8 mouse cellular contexts compared by ENCODE assay signal in genomic region chr19:17836566-17837470, GRCm38 (mm10). TPM values are rescaled to one million over a fixed set of nuclear protein-coding genes. Genes with fewer than 3 reads are reported as not detected.
DNase-seq lines count a peak whose midpoint lies in the region; ATAC-seq and TF ChIP-seq lines count a peak whose summit lies in the region.

No protein-coding gene starts in this region.

- H3K4me1 ChIP-seq in erythroblast, embryonic 14.5 days (ENCODE audit: control insufficient read depth) = no peaks in the 10 kb centered on the region
- peaks cover 4% of the 10 kb centered on the region for H3K4me1 ChIP-seq in intestine, embryonic 14.5 days (replicated peaks; ENCODE audit: control insufficient read depth, insufficient read depth, low read length)
- peaks cover 21% of the 10 kb centered on the region for H3K4me1 ChIP-seq in limb, embryonic 14.5 days (ENCODE audit: control insufficient read depth, insufficient read depth, low read length)
- no peaks in the 10 kb centered on the region; the same call in 1 of the 2 replicates for H3K4me1 ChIP-seq in midbrain, postnatal 0 days (ENCODE audit: insufficient read depth, low read length)

- under 1% methylated on average over 69 of the region's 72 CpGs for WGBS in intestine, embryonic 14.5 days
- WGBS in limb, embryonic 14.5 days = under 1% methylated on average over 54 of the region's 72 CpGs
- 0% methylated on average over 57 of the region's 72 CpGs for WGBS in midbrain, postnatal 0 days

- TF ChIP-seq CTCF in midbrain, postnatal 0 days (IDR thresholded peaks at IDR 0.05) = no peak

- no peak for ATAC-seq in erythroblast, adult 5-6 weeks (replicated peaks; ENCODE audit: low FRiP score, poor library complexity, severe bottlenecking)
- ATAC-seq in intestine, embryonic 14.5 days (replicated peaks; ENCODE audit: low FRiP score, low TSS enrichment, low read depth) = peak; percentile 82
- ATAC-seq in limb, embryonic 14.5 days (ENCODE audit: low FRiP score, low read depth) = peak; percentile 85
- peak; percentile 88 for ATAC-seq in midbrain, postnatal 0 days (ENCODE audit: low FRiP score)

- no peak for TF ChIP-seq POLR2A in limb, embryonic 14.5 days (IDR thresholded peaks at IDR 0.05; ENCODE audit: borderline replicate concordance, extremely low read depth, insufficient read depth, insufficient read length)

- H3K9ac ChIP-seq in intestine, embryonic 14.5 days (ENCODE audit: low read length) = peak overlapping the region; percentile 75
- H3K9ac ChIP-seq in limb, embryonic 14.5 days (ENCODE audit: low read depth, low read length, severe bottlenecking) = peak overlapping the region; percentile 86
- peak overlapping the region; percentile 40 for H3K9ac ChIP-seq in midbrain, postnatal 0 days (replicated peaks; ENCODE audit: low read length, poor library complexity, severe bottlenecking)

- no peaks in the 10 kb centered on the region for H3K9me3 ChIP-seq in erythroblast, embryonic 14.5 days (ENCODE audit: control insufficient read depth, low read length)
- H3K9me3 ChIP-seq in intestine, embryonic 14.5 days (ENCODE audit: control insufficient read depth, low read length) = no peaks in the 10 kb centered on the region
- H3K9me3 ChIP-seq in limb, embryonic 14.5 days (ENCODE audit: control insufficient read depth, low read length) = no peaks in the 10 kb centered on the region
- H3K9me3 ChIP-seq in midbrain, postnatal 0 days (ENCODE audit: low read length) = no peaks in the 10 kb centered on the region

- peak overlapping the region; percentile 53 for H3K4me3 ChIP-seq in erythroblast, embryonic 14.5 days (replicated peaks)
- peak overlapping the region; percentile 73 for H3K4me3 ChIP-seq in intestine, embryonic 14.5 days (ENCODE audit: low read depth, low read length)
- peak overlapping the region; percentile 78 for H3K4me3 ChIP-seq in limb, embryonic 14.5 days (replicated peaks; ENCODE audit: low read length)
- peak overlapping the region; percentile 77 for H3K4me3 ChIP-seq in midbrain, postnatal 0 days (ENCODE audit: low read depth, low read length)

- peaks cover 41% of the 10 kb centered on the region for H3K27me3 ChIP-seq in erythroblast, embryonic 14.5 days (ENCODE audit: control insufficient read depth)
- H3K27me3 ChIP-seq in intestine, embryonic 14.5 days (replicated peaks; ENCODE audit: control insufficient read depth, insufficient read depth, low read length) = no peaks in the 10 kb centered on the region
- H3K27me3 ChIP-seq in limb, embryonic 14.5 days (ENCODE audit: control insufficient read depth, insufficient read depth, low read length) = no peaks in the 10 kb centered on the region
- peaks cover 3% of the 10 kb centered on the region; the same call in 1 of the 2 replicates for H3K27me3 ChIP-seq in midbrain, postnatal 0 days (ENCODE audit: insufficient read depth, low read length)

- H3K27ac ChIP-seq in intestine, embryonic 14.5 days (ENCODE audit: low read depth) = peak overlapping the region; percentile 80
- H3K27ac ChIP-seq in limb, embryonic 14.5 days (replicated peaks; ENCODE audit: low read depth, low read length) = peak overlapping the region; percentile 87
- peak overlapping the region; percentile 71; the same call in 1 of the 2 replicates for H3K27ac ChIP-seq in midbrain, postnatal 0 days (ENCODE audit: low read depth, low read length)

- peak; percentile 73 for DNase-seq in embryo, embryonic 11 days
- DNase-seq in gastrocnemius, postnatal 4 days (ENCODE audit: low spot score in 2 of 2) = peak; percentile 40 to 58
- DNase-seq in intestine, embryonic 14.5 days (ENCODE audit: low spot score) = peak; percentile 89
- peak; percentile 30 for DNase-seq in limb, embryonic 14.5 days (ENCODE audit: low spot score)
- DNase-seq in midbrain, postnatal 0 days (ENCODE audit: low spot score) = peak; percentile 19
- peak; percentile 29 for DNase-seq in urinary bladder, postnatal 25 days (ENCODE audit: low spot score)

- H3K36me3 ChIP-seq in erythroblast, embryonic 14.5 days (ENCODE audit: control insufficient read depth) = no peaks in the 10 kb centered on the region
- no peaks in the 10 kb centered on the region for H3K36me3 ChIP-seq in intestine, embryonic 14.5 days (ENCODE audit: control insufficient read depth, insufficient read depth, low read length)
- no peaks in the 10 kb centered on the region for H3K36me3 ChIP-seq in limb, embryonic 14.5 days (ENCODE audit: control insufficient read depth, insufficient read depth, low read length)
- H3K36me3 ChIP-seq in midbrain, postnatal 0 days (ENCODE audit: insufficient read depth, low read length) = no peaks in the 10 kb centered on the region

- H3K4me2 ChIP-seq in intestine, embryonic 14.5 days (ENCODE audit: low read length) = peak overlapping the region; percentile 86
- peak overlapping the region; percentile 88 for H3K4me2 ChIP-seq in limb, embryonic 14.5 days (replicated peaks; ENCODE audit: low read depth, low read length, severe bottlenecking)
- peak overlapping the region; percentile 95 for H3K4me2 ChIP-seq in midbrain, postnatal 0 days (ENCODE audit: low read depth, low read length, poor library complexity, severe bottlenecking)

RNA-seq across cellular contexts. Expression of gene Pcsk5, which starts 0.6 kb away (rescaled TPM):
- 0.01 TPM in 1 of 2 replicates, not detected in the other for polyA plus RNA-seq in erythroblast, embryonic 14.5 days (2012)
- not detected in 2 replicates for total RNA-seq in erythroblast, adult 5-6 weeks (2015; ENCODE audit: low replicate concordance)
- under 0.01 TPM in 1 of 2 replicates, not detected in the other for total RNA-seq in erythroblast, adult 5-6 weeks (2017; ENCODE audit: low replicate concordance)
- 10 to 100 TPM; 13.9 to 15.6 TPM for total RNA-seq in gastrocnemius, postnatal 4 days (2021)
- polyA plus RNA-seq in intestine, embryonic 14.5 days (2014; fragmentation: Nextera tagmentation; extraction: Ambion mirVana) = 27.1 and 27.4 TPM in 2 replicates
- 17.4 and 18.2 TPM in 2 replicates for polyA plus RNA-seq in limb, embryonic 14.5 days (2012; rRNA removed)
- polyA plus RNA-seq in limb, embryonic 14.5 days (2014; fragmentation: Nextera tagmentation; extraction: Ambion mirVana) = 21.7 and 23.6 TPM in 2 replicates
- total RNA-seq in midbrain, postnatal 0 days (2014; rRNA removed) = 8.8 and 9.1 TPM in 2 replicates
- 7.3 and 8.8 TPM in 2 replicates for polyA plus RNA-seq in midbrain, postnatal 0 days (2015; fragmentation: Nextera tagmentation; extraction: Ambion mirVana)

Comparison
In these comparisons a context has a peak if more than half of its experiments do, and no peak if none do; other contexts are left out.
1. DNase-seq: peak in every context shown above with its lines; median percentile 89 in intestine, embryonic 14.5 days; 73 in embryo, embryonic 11 days; 49 in gastrocnemius, postnatal 4 days; 30 in limb, embryonic 14.5 days; 29 in urinary bladder, postnatal 25 days; 19 in midbrain, postnatal 0 days.